Mouse (Mus musculus) myocyte (in vitro differentiated cells): ENCODE measurements at regions not wholly inside any gene's neighbourhood (a gene's known extent, or its start where the extent isn't known, plus 50 kb on each side); places are given as distances from the start of the nearest gene placed in this dataset.

Experiments
- H3K27me3 ChIP-seq: one replicate; pipeline ENCODE4 v1.6.1; 2011; ENCODE audit not compliant: control insufficient read depth, insufficient read depth, insufficient read length
- H3K36me3 ChIP-seq: one replicate; pipeline ENCODE4 v1.6.1; 2011; ENCODE audit not compliant: control insufficient read depth, insufficient read depth
- H3K4me2 ChIP-seq: one replicate; pipeline ENCODE4 v1.6.1; 2011; ENCODE audit warnings: low read depth, control low read depth
- H3K4me3 ChIP-seq: one replicate; pipeline ENCODE4 v1.5.1; 2011; ENCODE audit warnings: mild to moderate bottlenecking, control low read depth, moderate library complexity
- H3K79me2 ChIP-seq: one replicate; pipeline ENCODE4 v1.6.1; 2011; ENCODE audit not compliant: control insufficient read depth, insufficient read depth
- H3ac ChIP-seq: one replicate; pipeline ENCODE4 v1.6.1; 2011; ENCODE audit not compliant: control insufficient read depth, insufficient read length
- CEBPB ChIP-seq: IDR thresholded peaks from 2 replicates; pipeline ENCODE4 v1.6.1; 2011; ENCODE audit warnings: mild to moderate bottlenecking, moderate library complexity; ENCODE audit not compliant: poor library complexity, insufficient read depth, severe bottlenecking
- E2F4 ChIP-seq: IDR thresholded peaks from one replicate; pipeline ENCODE4 v1.6.1; 2011; ENCODE audit warnings: mild to moderate bottlenecking, control low read depth, moderate library complexity; ENCODE audit not compliant: insufficient read depth
- MAX ChIP-seq: IDR thresholded peaks from one replicate; pipeline ENCODE4 v1.6.1; 2011; ENCODE audit warnings: low read depth, mild to moderate bottlenecking, control low read depth
- MYOD1 ChIP-seq, 3 experiments: IDR thresholded peaks; one replicate each; pipeline ENCODE4 v1.6.1; 2011; ENCODE audit warnings: control low read depth in 2 of 3, low read depth in 2 of 3, mild to moderate bottlenecking in 2 of 3, moderate library complexity in 1 of 3; ENCODE audit not compliant: insufficient read length in 2 of 3, control insufficient read depth in 1 of 3
- MYOG ChIP-seq, 3 experiments: IDR thresholded peaks; one replicate each; pipeline ENCODE4 v1.6.1; 2011; ENCODE audit warnings: control low read depth in 2 of 3, low read depth in 2 of 3, mild to moderate bottlenecking in 2 of 3; ENCODE audit not compliant: insufficient read length in 2 of 3, control insufficient read depth in 1 of 3, insufficient read depth in 1 of 3
- POLR2A ChIP-seq: IDR thresholded peaks from one replicate; pipeline ENCODE4 v1.6.1; 2011; ENCODE audit warnings: low read depth, mild to moderate bottlenecking, control low read depth, moderate library complexity; ENCODE audit not compliant: insufficient read length
- POLR2AphosphoS2 ChIP-seq: IDR thresholded peaks from one replicate; pipeline ENCODE4 v1.6.1; 2011; ENCODE audit warnings: low read depth, control low read depth; ENCODE audit not compliant: insufficient read length
- REST ChIP-seq: IDR thresholded peaks from one replicate; pipeline ENCODE4 v1.6.1; 2011; ENCODE audit warnings: mild to moderate bottlenecking, control low read depth, moderate library complexity; ENCODE audit not compliant: insufficient read depth, insufficient read length
- SRF ChIP-seq: IDR thresholded peaks from one replicate; pipeline ENCODE4 v1.6.1; 2011; ENCODE audit warnings: low read depth; ENCODE audit not compliant: control insufficient read depth, insufficient read length
- TCF12 ChIP-seq: IDR thresholded peaks from one replicate; pipeline ENCODE4 v1.6.1; 2011; ENCODE audit warnings: mild to moderate bottlenecking, control low read depth; ENCODE audit not compliant: poor library complexity, insufficient read depth, severe bottlenecking
- TCF3 ChIP-seq: IDR thresholded peaks from one replicate; pipeline ENCODE4 v1.6.1; 2011; ENCODE audit warnings: low read depth, control low read depth; ENCODE audit not compliant: insufficient read length
- USF1 ChIP-seq: IDR thresholded peaks from one replicate; pipeline ENCODE4 v1.6.1; 2011; ENCODE audit warnings: low read depth, mild to moderate bottlenecking, control low read depth, moderate library complexity

GRCm38 (mm10) chr1:75680366-75680765 lies 134.3 kb downstream of the Slc4a3 start:
- Histone ChIP-seq H3K36me3 (no peaks in the 10 kb centered on the region), H3K4me3 (no peak overlapping the region), H3K79me2 (no peaks in the 10 kb centered on the region), H3K4me2 (no peak overlapping the region), H3K27me3 (no peaks in the 10 kb centered on the region), H3ac (no peak overlapping the region)
- TF ChIP-seq POLR2A (no peak), USF1 (no peak), TCF3 (no peak), MAX (no peak), E2F4 (no peak), TCF12 (no peak), MYOG (IDR thresholded peaks at IDR 0.05; ENCODE audit: control insufficient read depth in 1 of 3, insufficient read depth in 1 of 3, insufficient read length in 2 of 3, low read depth in 2 of 3) (no peak), CEBPB (no peak), SRF (no peak), REST (no peak), POLR2AphosphoS2 (no peak), MYOD1 (IDR thresholded peaks at IDR 0.05; ENCODE audit: control insufficient read depth in 1 of 3, insufficient read length in 2 of 3, low read depth in 2 of 3) (no peak)

- TF ChIP-seq E2F4: no peak
- TF ChIP-seq CEBPB: no peak
- TF ChIP-seq REST: no peak
- TF ChIP-seq MAX: no peak
- TF ChIP-seq MYOD1 (IDR thresholded peaks at IDR 0.05; ENCODE audit: control insufficient read depth in 1 of 3, insufficient read length in 2 of 3, low read depth in 2 of 3): no peak
- TF ChIP-seq POLR2A: no peak
- no peak for TF ChIP-seq MYOG (IDR thresholded peaks at IDR 0.05; ENCODE audit: control insufficient read depth in 1 of 3, insufficient read depth in 1 of 3, insufficient read length in 2 of 3, low read depth in 2 of 3)
- no peak for TF ChIP-seq TCF12
- TF ChIP-seq USF1: no peak
- no peak for TF ChIP-seq SRF
- TF ChIP-seq TCF3: no peak
- TF ChIP-seq POLR2AphosphoS2: no peak
Measured at GRCm38 (mm10) chr1:75681913-75682312, 135.8 kb downstream of the Slc4a3 start.

GRCm38 (mm10) chr1:75692781-75693180 lies 146.7 kb downstream of the Slc4a3 start:
- Histone ChIP-seq H3K27me3 (no peaks in the 10 kb centered on the region), H3K4me3 (no peak overlapping the region), H3K36me3 (no peaks in the 10 kb centered on the region), H3K4me2 (no peak overlapping the region), H3K79me2 (no peaks in the 10 kb centered on the region), H3ac (no peak overlapping the region)
- TF ChIP-seq REST (no peak), SRF (no peak), POLR2A (no peak), CEBPB (no peak), MAX (no peak), TCF3 (no peak), MYOG (IDR thresholded peaks at IDR 0.05; ENCODE audit: control insufficient read depth in 1 of 3, insufficient read depth in 1 of 3, insufficient read length in 2 of 3, low read depth in 2 of 3) (no peak), POLR2AphosphoS2 (no peak), MYOD1 (IDR thresholded peaks at IDR 0.05; ENCODE audit: control insufficient read depth in 1 of 3, insufficient read length in 2 of 3, low read depth in 2 of 3) (no peak)

More at GRCm38 (mm10) chr1:75681913-75682312, 135.8 kb downstream of the Slc4a3 start:
- H3ac ChIP-seq: no peak overlapping the region
- H3K4me2 ChIP-seq: no peak overlapping the region
- no peaks in the 10 kb centered on the region for H3K27me3 ChIP-seq
- no peaks in the 10 kb centered on the region for H3K36me3 ChIP-seq
- no peak overlapping the region for H3K4me3 ChIP-seq
- H3K79me2 ChIP-seq: no peaks in the 10 kb centered on the region

- TF ChIP-seq CEBPB: no peak
- no peak for TF ChIP-seq POLR2A
- no peak for TF ChIP-seq MYOD1 (IDR thresholded peaks at IDR 0.05; ENCODE audit: control insufficient read depth in 1 of 3, insufficient read length in 2 of 3, low read depth in 2 of 3)
- TF ChIP-seq MYOG (IDR thresholded peaks at IDR 0.05; ENCODE audit: control insufficient read depth in 1 of 3, insufficient read depth in 1 of 3, insufficient read length in 2 of 3, low read depth in 2 of 3): no peak
- TF ChIP-seq USF1: no peak
- TF ChIP-seq SRF: no peak
- TF ChIP-seq POLR2AphosphoS2: no peak
- TF ChIP-seq TCF12: no peak
- no peak for TF ChIP-seq MAX
- no peak overlapping the region for H3K4me2 ChIP-seq
Measured at GRCm38 (mm10) chr1:75693231-75693914, 147.3 kb downstream of the Slc4a3 start.

More at GRCm38 (mm10) chr1:75693231-75693914, 147.3 kb downstream of the Slc4a3 start:
- H3K79me2 ChIP-seq: no peaks in the 10 kb centered on the region
- H3K4me3 ChIP-seq: no peak overlapping the region
- no peaks in the 10 kb centered on the region for H3K36me3 ChIP-seq
- H3ac ChIP-seq: no peak overlapping the region
- no peaks in the 10 kb centered on the region for H3K27me3 ChIP-seq
